Mouse (Mus musculus): Measurements from ENCODE around the gene Sqstm1.

Sqstm1 gene

DNA sequence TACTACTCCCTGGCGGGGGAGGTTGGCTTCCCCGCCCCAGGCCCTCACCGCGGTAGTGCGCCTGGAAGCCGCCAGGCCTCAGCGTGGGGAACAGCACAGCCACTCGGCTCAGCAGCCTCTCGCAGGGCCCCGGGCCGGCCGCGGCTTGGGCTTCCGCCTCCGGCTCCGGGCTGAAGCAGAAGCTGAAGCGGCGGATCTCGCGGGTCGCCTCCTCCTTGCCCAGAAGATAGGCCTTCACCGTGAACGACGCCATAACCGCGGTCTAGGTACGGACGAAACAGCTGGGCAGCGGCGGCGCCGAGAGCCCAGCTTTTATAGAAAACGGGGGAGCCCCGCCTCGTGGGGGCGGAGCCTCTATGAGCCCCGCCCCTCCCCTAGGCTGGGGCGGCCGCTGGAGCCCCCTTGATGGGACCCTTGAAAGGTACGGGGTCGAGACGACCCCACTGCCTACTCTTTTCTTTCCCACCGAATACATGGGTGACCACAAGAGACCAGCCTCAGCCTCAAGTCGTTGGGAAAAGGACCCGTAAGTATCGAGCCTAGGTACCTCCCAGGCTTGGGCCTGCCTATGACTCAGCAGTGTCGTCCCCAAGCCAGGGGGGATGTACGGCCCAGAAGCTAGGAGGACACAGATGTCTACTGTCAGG, at the start of gene Sqstm1, which contains the start of gene Mgat4b:
Gene Sqstm1, minus strand, starts transcription at position 323 of the 647 bp plus-strand sequence.
Gene Mgat4b, plus strand, starts transcription at position 386 of the 647 bp plus-strand sequence.
- DNase-seq: peak; percentile 83

DNA sequence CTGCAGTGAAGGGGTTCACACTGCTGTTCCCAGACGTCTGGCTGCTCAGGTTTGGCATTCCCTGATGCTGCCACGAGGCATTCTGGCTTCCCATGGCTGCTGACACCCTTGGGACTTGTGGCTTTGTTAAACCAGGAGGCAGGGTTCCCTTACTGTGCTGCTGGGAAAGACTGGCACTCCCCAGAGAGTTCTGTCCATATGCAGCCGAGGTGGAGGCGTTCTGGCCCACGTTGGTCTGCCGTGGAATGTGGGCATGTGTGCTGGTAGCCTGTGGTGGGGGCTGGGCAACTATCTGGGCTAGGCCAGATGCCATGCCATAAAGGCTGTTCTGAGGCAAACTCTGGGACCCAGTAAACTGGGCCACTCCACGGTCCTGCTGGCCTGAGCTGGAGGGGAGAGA, 47.7 kb upstream of the Sqstm1 start:
- no peak for DNase-seq

DNA sequence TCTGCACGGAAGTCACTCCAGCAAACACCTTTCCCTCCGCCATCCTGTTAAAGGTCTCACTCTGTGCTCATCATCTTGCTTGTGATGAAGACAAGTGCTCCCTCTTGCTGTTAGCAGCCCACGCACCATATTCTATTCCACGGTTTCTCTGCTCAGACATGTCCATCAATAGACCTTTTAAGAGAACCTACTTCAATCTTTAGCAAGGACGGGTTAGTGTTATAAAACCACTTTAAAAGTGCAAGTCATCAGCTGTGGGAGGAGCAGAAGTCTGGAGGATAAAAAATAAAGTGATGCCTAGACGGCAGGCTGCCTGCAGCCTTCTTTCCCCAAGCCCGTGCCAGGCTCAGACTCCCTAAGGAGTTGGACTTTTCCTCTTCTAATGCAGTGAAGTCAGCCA, 46.0 kb upstream of the Sqstm1 start:
- no peak for DNase-seq

DNA sequence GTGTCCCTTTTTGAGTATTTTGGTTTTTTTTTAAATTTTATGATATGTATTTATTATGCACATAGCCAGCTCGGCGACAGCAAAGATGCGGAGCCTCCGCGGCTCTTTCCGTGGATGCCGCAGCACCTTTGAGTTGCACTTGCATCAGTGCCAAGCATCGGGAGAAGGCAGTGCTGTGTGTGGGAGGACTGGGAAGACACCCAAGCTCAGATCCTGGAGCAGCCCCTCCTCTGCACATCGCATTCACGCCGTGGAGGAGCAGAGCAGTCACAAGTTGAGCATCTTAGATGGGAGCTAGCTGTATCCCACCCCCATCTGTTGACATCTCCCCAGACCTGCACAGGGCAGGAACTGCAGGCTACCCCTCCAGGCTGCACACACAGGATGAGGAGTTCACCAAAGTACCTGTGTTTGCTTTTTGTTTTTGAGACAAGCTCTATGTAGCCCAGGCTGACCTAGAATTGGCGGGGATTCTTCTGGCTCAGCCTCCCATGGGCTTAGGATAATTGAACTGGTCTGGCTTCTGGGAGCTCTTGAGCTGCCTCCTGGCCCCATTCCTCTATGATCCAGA, 43.5 kb upstream of the Sqstm1 start:
- no peak for DNase-seq

DNA sequence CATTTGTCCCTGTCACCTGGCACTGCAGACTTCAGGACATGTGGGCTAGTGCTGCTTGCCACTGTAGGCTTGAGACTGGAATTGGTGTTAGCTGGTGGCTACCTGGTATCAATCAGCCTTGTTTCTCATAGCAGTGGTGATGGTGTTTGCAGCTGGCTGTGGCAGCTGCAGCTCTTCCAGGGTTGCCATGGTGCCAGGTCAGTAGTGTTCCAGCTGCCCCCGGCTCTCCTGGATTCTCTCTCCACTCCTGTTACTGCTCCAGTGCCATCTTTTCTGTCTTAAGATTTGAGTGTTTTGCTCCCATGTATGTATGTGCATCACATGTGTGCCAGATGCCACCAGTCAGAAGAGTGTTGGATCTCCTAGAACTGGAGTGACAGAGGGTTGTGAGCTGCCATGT, 42.8 kb upstream of the Sqstm1 start:
- no peak for DNase-seq

DNA sequence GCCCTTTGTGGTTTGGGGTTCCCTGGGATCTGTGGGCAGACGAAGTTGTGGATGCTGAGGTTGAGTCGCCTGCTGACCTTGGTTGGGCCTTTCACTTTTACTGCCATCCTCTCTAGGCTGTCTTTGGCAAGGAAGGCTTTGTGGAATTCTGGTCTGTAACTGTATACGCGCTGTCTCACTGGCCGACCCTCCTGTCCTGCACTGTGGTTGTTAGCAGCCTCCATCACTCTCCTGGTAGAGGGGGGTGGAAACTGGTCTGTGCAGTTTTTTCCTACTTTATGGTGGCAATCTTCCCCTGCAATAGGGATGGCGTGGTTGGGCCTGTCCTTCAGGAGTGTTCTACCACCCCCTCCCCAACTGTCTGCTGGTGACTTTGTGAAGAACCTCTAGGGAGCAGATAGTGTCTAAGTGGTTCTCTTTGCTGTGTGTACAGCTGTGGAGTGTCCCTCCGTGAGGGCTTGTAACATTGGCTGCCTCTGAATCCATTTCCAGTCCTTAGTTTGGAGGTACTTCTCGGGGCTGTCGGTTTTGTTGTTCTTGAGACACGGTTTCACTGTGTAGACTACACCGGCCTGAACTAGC, 42.1 kb upstream of the Sqstm1 start:
- no peak for DNase-seq

DNA sequence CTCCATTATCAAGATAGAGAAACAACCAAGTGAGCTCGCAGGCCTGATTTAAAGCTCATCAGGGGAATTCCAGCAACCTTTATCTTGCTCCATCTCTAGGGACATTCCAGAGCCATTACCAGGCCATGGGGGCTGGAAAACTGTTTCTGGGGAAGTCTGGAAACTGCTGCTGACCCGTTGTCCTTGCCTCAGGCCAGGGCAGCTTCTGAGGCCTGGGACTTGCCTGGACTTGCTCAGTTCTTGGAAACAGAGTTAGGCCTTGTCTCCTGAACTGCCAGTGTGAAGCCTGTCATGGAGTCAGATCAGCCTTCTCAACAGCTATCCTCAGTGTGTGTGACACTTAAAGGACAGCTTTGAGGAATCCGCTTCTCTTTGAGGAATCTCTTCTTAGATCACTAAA, 41.5 kb upstream of the Sqstm1 start:
- DNase-seq: no peak

DNA sequence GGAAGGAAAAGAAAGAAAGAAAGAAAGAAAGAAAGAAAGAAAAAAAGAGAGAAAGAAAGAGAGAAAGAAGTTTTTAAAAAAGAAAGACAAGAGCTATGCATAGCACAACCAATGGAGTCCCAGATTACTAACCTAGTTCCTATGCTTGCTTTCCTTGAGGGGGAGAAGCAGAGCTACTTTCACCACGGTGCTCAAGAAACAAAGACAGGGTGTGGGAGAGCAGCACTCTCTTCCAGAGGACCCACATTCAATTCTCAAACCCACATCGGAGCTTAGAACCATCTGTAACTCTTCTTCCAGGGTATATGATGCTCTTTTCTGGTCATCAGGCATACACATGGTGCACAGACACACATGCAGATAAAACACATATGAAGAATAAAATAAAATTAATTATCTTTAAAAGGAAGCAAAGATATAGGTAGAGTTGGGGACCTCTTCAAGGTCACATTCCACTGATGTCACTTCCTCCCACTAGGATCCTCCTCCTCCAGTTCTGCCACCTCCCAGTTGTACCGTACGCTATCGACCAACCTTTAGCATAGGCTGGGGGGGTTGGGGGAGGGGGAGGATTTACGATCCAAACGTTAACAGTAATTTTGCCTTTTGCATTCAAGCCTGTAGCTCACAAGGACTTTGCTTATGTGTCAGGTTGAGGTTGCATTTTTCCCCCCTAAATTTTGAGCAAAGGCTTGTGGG, 38.0 kb upstream of the Sqstm1 start:
- no peak for DNase-seq

DNA sequence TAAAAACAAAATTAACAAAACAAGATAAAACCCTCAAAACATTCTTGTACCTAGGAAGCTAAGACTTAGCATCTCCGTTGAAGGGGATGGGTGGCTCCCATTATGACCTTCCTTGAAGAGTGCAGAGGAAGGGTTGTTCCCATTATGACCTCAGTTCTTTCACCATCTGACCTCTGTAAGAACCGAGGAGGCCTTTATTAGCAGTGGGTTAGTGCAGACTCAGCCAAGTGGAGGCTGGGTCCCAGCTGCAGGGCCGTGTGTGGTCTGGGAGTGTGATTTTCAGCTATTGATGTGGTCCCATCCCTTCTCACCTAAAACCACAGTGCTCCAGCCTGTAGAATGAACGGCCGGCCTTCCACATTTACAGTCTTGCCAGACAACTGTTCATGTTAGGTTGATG, 34.6 kb upstream of the Sqstm1 start:
- DNase-seq: no peak

DNA sequence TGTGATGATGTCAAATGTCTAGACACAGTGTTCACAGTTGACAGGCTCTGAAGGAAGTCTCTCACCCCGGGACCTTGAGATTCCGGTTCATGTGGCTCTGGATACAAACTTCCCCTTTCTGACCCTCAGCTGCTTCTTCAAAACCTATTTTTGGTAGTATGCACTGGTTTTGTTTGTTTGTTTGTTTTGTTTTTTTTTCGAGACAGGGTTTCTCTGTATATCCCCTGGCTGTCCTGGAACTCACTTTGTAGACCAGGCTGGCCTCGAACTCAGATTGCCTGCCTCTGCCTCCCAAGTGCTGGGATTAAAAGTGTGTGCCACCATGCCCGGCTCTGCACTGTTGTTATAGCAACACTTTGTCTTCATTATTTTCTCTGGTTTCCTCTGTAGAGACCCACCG, 33.3 kb upstream of the Sqstm1 start:
- DNase-seq: no peak

DNA sequence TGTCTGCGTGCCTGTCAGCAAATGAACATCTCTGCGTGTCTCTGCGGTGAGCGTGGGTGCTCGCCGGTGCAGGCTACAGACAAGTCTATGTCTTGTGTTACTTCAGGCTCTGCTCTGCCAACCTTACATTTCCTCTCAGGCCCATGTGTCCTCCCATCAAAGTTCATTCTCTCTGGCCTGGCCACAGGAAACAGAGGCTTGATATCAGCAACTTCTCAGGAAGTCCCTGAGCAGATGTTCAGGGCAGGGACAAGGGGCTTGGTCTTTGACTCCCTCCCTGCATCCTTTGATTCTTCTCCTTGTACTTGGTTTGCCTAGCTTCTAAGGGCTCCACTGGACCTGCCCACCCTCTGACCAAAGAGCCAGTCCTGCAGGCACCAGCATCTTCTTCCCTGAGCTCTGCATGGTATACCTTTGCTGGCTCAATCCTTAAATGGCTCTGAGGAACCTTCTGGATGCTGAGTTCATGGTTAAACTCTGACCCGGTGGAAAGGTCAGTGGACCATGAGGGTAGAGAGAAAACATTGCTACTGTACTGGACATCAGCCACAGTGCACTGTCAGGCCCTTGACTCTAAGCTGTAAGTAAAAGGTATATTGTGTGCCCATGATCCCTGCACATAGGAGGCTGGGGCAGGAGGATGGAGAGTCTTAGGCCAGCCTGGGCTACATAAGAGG, 29.7 kb upstream of the Sqstm1 start:
- DNase-seq: no peak

DNA sequence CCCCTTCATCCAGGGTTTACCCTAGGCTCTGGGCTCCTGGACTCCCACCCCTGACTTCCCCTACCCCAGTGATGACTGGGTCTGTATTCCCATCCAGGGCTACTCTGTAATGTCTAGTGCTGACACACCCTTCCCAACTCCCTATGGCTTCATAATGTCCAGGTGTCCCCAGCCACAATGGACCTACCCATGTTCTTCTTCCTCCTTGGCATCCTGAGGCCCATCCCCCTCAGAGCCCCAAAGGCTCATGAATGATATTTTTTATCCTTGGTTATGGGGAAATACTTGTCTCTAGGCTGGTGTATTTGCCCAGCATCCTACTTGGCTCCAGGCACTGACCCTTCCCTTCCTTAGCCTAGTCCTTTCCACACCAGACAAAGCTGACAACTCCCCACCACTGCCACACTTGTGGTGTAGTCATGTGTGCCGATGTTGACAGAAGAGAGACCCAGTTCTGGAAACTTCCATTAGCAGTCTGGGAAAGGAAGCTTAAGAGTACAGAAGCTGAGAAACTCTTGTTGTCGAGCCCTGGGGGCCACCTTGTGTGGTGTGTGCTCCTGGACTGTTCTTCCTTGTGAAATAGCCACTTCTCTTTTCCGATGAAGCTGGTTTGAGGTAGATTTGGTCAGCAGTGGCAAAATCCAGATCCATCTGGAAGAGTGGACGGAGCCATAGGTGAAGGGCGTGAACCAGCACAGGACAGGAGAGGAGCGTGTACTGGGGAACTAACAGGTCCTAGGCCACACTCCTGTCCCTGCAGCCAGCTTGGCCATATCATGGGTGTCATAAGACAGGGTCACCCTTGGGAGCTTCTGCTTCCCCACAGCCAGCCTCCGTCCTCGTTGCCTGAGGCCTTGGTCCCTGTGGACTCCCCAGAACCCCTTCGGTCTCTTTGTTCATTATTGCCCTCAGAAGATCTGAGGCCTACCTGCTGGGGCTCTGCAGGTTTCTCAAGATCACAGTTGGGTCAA, 28.5 kb upstream of the Sqstm1 start:
- no peak for DNase-seq

DNA sequence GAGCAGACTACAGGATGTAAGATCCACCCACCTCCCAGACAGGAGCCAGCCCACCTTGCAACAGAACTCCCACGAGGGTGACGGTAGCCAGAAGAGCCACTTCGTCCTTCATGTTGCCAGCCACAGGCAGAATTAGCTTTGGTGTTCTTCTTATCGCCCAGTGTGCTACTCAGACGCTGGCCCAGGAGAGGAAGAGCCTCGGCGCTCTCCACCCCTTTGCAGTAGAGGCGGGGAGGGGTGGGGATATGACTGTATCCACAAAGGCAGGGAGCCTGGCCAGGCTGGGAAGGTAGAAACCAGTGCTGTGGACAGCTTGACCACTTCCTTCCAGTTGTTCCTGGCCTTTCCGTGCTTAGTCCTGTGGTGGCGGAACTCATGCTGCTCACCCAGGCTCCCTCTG, 27.7 kb upstream of the Sqstm1 start, which contains the start of gene Ltc4s:
Gene Ltc4s, minus strand, starts transcription at position 293 of the 400 bp plus-strand sequence.
- DNase-seq: no peak

DNA sequence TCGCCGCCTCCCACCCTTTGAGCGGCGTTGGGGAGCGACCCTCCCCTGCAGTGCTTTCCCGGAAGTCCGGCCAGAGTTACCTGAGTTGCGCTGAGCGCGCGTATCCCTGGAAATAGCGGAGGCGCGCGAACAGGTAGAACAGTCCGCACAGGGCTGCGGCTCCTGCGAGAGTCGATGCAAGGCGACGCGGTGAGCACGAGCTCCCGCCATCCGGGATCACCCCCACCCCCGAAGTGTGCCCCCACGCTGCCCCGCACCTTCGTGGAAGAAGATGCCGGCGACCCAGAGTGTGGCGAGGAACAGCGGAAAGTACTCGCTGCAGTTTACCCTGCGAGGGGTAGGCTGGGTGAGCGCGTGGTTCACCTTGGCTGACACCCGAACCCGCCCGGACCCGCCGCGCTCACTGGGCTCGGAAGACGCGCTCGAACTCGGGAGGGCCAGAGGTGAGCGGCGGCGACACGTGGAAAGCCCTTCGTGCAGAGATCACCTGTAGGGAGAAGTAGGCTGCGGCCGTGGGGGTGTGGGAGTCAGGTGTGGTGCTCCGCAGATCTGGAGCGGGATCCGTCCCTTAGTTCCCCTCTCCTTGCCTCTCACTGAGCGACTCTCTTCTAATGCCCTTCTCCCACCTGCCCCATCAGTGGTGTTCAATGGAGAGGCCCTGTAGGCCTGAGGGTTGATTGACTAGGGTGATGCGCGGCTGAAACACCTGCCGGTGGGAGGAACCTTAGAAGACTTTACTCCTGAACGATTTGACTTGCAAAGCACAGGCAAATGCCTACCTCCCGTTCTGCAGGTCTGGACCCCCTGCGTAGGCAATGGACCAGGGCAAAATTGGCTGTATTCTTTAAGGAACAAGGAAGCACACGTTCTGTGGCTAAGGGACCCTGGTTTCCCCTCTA, 26.6 kb upstream of the Sqstm1 start:
- no peak for DNase-seq

DNA sequence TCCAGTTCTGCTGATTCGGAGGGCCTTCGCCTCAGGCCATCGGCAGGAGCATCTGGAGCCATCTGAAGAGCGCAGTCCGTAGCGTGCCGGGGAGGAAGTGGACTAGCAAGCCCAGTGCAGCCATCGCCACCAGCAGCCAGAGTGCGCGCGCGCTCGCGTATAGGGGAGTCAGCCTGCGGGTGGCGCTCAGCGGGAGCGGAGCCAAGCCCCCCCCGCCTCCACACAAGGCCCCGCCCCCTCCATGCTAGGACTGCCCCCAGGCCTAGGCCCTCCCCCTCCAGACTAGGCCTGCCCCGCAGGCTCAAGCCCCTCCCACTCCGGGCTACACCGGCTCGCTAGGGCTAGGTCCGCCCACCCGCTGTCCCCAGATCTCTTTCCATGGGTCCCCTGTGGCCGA, 25.9 kb upstream of the Sqstm1 start:
- DNase-seq: peak; percentile 94

DNA sequence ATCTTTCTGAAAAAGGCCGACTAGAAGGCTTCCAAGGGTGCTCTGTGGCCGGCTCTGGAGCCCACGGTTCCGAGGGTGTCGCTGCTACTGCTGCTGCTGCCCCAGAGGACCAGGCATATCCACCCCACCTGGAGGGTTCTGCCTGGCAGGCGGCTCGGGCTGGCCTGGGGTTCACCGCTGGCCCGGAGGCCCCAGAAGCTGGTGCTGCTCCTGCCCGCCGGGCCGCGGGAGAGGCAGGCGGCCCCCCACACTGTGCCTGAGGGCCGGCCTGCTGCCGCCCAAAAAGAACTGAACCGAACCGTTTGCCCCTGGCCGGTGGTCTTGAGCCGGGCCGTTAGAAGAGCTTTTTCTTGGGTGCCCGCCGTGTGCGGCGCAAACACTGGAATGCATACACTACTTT, 24.0 kb upstream of the Sqstm1 start:
- no peak for DNase-seq

DNA sequence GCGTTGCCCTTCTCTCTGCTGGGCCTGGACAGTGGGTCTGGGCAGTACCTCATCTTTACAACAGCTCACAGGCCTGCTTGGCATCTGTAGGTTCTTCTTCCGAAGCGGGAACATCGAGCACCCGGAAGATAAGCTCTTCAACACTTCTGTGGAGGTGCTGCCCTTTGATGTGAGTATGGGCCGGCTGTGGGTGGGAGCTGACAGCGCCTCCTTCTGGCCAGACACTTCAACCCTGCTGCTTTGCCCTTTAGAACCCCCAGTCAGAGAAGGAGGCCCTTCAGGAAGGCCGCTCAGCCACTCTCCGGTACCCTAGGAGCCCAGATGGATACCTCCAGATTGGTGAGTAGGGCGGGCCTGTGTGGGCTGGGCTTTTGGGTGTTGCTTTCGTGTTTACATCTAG, 23.4 kb upstream of the Sqstm1 start:
- no peak for DNase-seq

DNA sequence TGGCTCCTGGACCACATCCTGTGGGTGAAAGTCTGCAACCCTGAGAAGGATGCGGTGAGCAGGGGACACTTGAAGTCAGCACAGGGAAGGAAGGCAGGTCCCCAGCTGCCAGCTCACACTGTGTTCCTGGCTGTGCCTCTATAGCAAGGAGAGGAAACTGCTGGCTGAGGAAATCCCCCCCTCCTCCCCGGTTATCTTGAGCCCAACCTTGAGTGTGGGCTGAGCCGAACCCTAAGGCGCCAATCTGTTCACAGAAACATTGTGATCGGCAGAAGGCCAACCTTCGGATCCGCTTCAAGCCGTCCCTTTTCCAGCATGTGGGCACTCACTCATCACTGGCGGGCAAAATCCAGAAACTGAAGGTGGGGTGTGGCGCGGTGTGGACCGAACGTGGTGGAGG, 22.4 kb upstream of the Sqstm1 start:
- no peak for DNase-seq

DNA sequence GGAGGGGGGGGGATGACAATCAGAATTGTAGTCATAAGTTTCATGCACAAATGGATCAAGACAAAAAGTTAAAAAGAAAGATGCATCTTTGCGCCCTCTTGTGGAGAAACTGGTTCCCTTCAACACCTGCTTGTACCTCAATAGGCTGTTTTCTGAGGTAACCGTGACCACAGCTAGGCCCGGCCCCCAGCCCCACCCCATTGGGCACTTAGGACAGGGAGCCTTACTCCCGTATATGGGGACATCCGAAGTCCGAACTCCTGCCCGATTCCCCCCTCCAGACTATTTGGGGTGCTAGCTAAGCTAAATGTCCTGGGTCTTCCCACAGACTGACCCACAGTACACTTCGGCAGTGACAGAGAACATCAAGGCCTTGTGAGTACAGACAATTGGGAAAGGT, 20.8 kb upstream of the Sqstm1 start:
- DNase-seq: peak; percentile 87

DNA sequence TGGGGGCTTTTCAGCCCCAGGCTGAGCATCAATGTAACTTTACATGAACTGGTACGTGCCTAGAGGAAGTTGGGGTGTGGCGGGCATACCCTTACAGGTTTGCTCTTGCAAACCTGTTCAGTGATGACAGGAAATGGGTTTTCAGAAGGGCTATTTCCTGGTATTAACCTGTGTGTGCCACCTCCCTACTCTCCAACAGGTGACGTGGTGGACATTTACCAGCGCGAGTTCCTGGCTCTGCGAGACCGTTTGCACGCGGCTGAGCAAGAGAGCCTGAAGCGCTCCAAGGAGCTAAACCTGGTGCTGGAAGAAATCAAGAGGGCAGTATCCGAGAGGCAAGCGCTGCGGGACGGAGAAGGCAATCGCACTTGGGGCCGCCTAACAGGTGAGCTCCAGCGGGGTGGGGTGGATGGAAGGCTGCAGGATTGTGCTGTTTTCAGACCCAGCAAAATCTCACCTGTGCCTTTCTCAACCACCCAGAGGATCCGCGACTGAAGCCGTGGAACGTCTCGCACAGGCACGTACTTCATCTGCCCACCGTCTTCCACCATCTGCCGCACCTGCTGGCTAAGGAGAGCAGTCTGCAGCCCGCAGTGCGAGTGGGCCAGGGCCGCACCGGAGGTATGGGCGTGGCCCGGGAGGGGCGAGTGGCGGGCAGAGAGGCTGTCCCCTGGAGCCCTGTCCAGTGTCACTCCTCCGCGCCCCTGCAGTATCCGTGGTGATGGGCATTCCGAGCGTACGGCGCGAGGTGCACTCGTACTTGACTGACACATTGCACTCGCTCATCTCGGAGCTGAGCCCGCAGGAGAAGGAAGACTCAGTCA, 20.1 kb upstream of the Sqstm1 start:
- no peak for DNase-seq
